Mouse (Mus musculus): ENCODE results near the gene Optn. TPM values are rescaled to one million over a fixed set of nuclear protein-coding genes. Genes with fewer than 3 reads are reported as not detected.

Gene Optn
- polyA plus RNA-seq, 1 experiment from 2014 or later: 83.1 TPM

- Histone ChIP-seq H3K4me3 (ENCODE audit: inconsistent target) (no peak overlapping the region), H3K27ac (no peak overlapping the region), H3K79me2 (ENCODE audit: inconsistent target) (no peaks in the 10 kb centered on the region), H3K36me3 (ENCODE audit: inconsistent target) (peaks cover 25% of the 10 kb centered on the region; the same call in 1 of the 2 replicates)
- 95% methylated on average over 6 of the region's 6 CpGs for WGBS (ENCODE audit: missing documents)
These were observed 67.4 kb downstream of the Optn start for GRCm38 (mm10) chr2:4996421-4996824.

GRCm38 (mm10) chr2:4995646-4996045, 68.2 kb downstream of the Optn start:
- H3K36me3 ChIP-seq (ENCODE audit: inconsistent target): peaks cover 20% of the 10 kb centered on the region; the same call in 1 of the 2 replicates
- no peaks in the 10 kb centered on the region for H3K79me2 ChIP-seq (ENCODE audit: inconsistent target)
- WGBS (ENCODE audit: missing documents): 95% methylated on average over 11 of the region's 11 CpGs
- H3K27ac ChIP-seq: no peak overlapping the region
- H3K4me3 ChIP-seq (ENCODE audit: inconsistent target): no peak overlapping the region

GRCm38 (mm10) chr2:4994436-4994835, 69.4 kb downstream of the Optn start:
- H3K4me3 ChIP-seq (ENCODE audit: inconsistent target): no peak overlapping the region
- H3K36me3 ChIP-seq (ENCODE audit: inconsistent target): peaks cover 14% of the 10 kb centered on the region; the same call in 1 of the 2 replicates
- WGBS (ENCODE audit: missing documents): 96% methylated on average over 4 of the region's 4 CpGs
- no peaks in the 10 kb centered on the region for H3K79me2 ChIP-seq (ENCODE audit: inconsistent target)
- no peak overlapping the region for H3K27ac ChIP-seq

DNA sequence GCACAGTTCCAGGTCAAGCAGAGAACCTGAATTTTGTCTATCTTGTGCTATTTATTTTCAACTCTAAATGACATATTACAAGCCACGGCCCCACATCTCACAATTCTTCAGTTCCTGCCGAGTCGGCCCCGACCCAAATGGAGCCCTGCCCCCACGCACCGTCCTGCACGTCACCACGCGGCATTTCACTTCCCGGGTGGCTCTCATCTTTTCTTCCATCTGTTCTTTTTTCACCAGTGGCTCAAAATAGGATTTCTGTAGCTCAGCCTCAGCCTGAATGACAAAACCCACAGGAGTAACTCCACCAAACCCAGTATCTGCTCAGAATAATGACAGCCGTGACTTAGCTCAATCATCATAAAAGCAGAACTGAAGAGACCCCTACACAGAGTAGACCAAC, 70.3 kb downstream of the Optn start:
- Histone ChIP-seq H3K36me3 (ENCODE audit: inconsistent target) (peaks cover 14% of the 10 kb centered on the region; the same call in 1 of the 2 replicates), H3K4me3 (ENCODE audit: inconsistent target) (no peak overlapping the region), H3K79me2 (ENCODE audit: inconsistent target) (no peaks in the 10 kb centered on the region), H3K27ac (no peak overlapping the region)
- WGBS (ENCODE audit: missing documents): 96% methylated on average over 11 of the region's 11 CpGs

DNA sequence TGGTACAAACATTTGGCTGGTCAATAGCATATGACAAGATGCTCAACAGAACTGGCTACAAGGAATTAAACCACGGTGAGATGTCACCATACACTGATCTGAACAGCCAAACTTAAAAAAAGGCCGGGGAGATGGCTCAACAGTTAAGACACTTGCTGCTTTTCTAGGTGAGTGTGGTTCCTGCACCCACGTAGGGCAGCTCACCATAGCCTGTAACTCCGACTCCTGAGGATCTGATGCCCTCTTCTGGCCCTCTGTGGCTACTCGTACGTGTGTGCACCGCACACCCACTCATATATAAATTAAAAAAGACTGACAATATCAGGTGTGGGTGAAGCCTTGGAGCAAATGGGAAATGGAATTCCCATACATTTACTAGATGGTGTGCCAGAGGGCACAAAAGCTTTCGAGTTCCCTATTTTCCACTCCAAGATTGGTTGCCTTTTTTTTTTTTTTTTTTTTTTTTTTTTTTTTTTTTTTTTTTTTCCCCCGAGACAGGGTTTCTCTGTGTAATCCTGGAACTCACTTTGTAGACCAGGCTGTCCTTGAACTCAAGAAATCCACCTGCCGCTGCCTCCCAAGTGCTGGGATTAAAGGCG, 74.9 kb downstream of the Optn start:
- no peaks in the 10 kb centered on the region for H3K79me2 ChIP-seq (ENCODE audit: inconsistent target)
- H3K27ac ChIP-seq: no peak overlapping the region
- WGBS (ENCODE audit: missing documents): 84% methylated on average over 11 of the region's 11 CpGs
- no peak overlapping the region for H3K4me3 ChIP-seq (ENCODE audit: inconsistent target)
- peaks cover 3% of the 10 kb centered on the region; the same call in 1 of the 2 replicates for H3K36me3 ChIP-seq (ENCODE audit: inconsistent target)

DNA sequence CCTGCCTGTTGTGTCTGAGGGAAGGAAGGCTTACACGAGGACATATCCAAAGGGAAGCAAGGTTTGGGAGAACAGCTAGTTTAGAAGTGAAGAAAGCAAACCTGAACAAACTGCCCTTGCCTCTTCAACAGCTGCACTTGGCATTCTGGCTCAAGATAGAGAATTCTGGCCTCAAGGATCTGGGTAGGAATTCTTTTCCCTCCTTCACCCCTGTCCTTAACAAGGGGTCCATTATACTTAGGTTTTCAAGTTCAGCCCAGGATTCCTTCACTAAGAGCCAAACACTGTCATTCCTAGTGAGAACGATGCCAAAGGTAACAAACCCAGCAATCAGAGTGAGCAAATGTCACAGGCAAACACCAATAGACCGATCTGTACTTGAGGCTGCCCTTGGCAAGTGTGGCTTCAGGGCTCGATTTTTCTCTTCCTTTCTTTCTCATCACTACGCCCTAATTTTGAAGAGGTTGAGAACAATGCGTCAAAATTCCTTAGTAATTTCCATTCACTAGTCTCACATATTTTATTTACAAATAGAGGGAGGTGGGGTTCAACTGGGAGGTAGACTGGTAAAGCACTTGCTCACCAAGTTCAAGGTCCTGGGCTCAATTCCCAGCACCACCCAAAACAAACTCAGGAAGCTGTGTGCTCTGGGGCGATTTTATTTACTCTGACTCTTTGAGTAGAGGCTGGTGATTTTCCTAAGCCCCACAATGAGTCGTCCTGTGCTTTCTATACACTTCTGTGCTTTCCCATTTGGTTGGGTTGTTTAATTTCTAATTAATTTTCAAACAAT, 76.3 kb downstream of the Optn start:
- Histone ChIP-seq H3K36me3 (ENCODE audit: inconsistent target) (peaks cover 2% of the 10 kb centered on the region; the same call in 1 of the 2 replicates), H3K4me3 (ENCODE audit: inconsistent target) (no peak overlapping the region), H3K27ac (no peak overlapping the region), H3K79me2 (ENCODE audit: inconsistent target) (no peaks in the 10 kb centered on the region)
- 92% methylated on average over 8 of the region's 8 CpGs for WGBS (ENCODE audit: missing documents)

DNA sequence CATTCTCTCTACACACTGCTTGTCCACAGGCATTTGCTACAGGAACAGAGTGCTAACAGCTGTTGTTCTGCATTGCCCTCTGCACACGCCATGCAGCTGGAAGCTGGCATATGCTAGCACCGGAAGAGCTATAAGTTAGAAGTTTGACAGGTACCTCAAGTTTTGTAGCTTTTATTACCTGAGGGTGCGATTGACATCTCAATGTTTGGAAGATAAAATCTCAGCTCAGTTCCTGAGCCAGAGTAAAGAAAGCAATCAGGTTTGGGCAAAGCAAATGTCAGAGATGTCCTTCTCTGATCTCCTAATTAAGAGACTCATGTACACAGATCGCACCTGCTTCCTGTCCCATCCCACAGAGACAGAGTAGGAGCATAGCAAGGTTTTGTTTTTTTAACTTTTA, 77.1 kb downstream of the Optn start:
- Histone ChIP-seq H3K4me3 (ENCODE audit: inconsistent target) (no peak overlapping the region), H3K79me2 (ENCODE audit: inconsistent target) (no peaks in the 10 kb centered on the region), H3K36me3 (ENCODE audit: inconsistent target) (no peaks in the 10 kb centered on the region), H3K27ac (no peak overlapping the region)
- 85% methylated on average over 4 of the region's 4 CpGs for WGBS (ENCODE audit: missing documents)

- Histone ChIP-seq H3K79me2 (ENCODE audit: inconsistent target) (no peaks in the 10 kb centered on the region), H3K36me3 (ENCODE audit: inconsistent target) (no peaks in the 10 kb centered on the region), H3K4me3 (ENCODE audit: inconsistent target) (no peak overlapping the region), H3K27ac (no peak overlapping the region)
- WGBS (ENCODE audit: missing documents): 89% methylated on average over 6 of the region's 6 CpGs
These were observed 78.9 kb downstream of the Optn start for GRCm38 (mm10) chr2:4985000-4985399.

GRCm38 (mm10) chr2:4983987-4984386, 79.9 kb downstream of the Optn start:
- 52% methylated on average over 5 of the region's 5 CpGs for WGBS (ENCODE audit: missing documents)
- no peak overlapping the region for H3K4me3 ChIP-seq (ENCODE audit: inconsistent target)
- H3K27ac ChIP-seq: no peak overlapping the region
- H3K36me3 ChIP-seq (ENCODE audit: inconsistent target): no peaks in the 10 kb centered on the region
- no peaks in the 10 kb centered on the region for H3K79me2 ChIP-seq (ENCODE audit: inconsistent target)

GRCm38 (mm10) chr2:4978091-4978490, 85.8 kb downstream of the Optn start:
- Histone ChIP-seq H3K79me2 (ENCODE audit: inconsistent target) (no peaks in the 10 kb centered on the region), H3K36me3 (ENCODE audit: inconsistent target) (no peaks in the 10 kb centered on the region), H3K27ac (no peak overlapping the region), H3K4me3 (ENCODE audit: inconsistent target) (no peak overlapping the region)
- 81% methylated on average over 8 of the region's 8 CpGs for WGBS (ENCODE audit: missing documents)

GRCm38 (mm10) chr2:4975807-4976206, 88.0 kb downstream of the Optn start, which contains the start of gene Ucma:
Ucma (plus strand) TSS chr2:4976122.
- no peaks in the 10 kb centered on the region for H3K79me2 ChIP-seq (ENCODE audit: inconsistent target)
- H3K4me3 ChIP-seq (ENCODE audit: inconsistent target): no peak within 1 kb of the TSS
- WGBS (ENCODE audit: missing documents): 74% methylated on average over 5 of the region's 5 CpGs

More at GRCm38 (mm10) chr2:4975807-4976206, 88.0 kb downstream of the Optn start, which contains the start of gene Ucma:
- Histone ChIP-seq H3K27ac (no peak within 1 kb of the TSS), H3K36me3 (ENCODE audit: inconsistent target) (no peaks in the 10 kb centered on the region)

Other genes with a start within 250 kb of the Optn start
- gene Sephs1, start 182.5 kb downstream of the Optn start, polyA plus RNA-seq (2018): 15.6 to 16.6 TPM (median 16.2 TPM) in 3 replicates
- 56.1 to 78.9 TPM (median 69.0 TPM) in 3 replicates for gene Phyh, start 145.0 kb downstream of the Optn start, polyA plus RNA-seq (2018)
- gene Ucma, start 87.9 kb downstream of the Optn start, polyA plus RNA-seq (2018): not detected in 3 replicates
- 2.3 to 20.4 TPM (median 4.4 TPM) in 3 replicates for gene Mcm10, start 51.3 kb downstream of the Optn start, polyA plus RNA-seq (2018)
- gene Ccdc3, start 73.7 kb upstream of the Optn start, polyA plus RNA-seq (2018): not detected in 3 replicates